Mouse (Mus musculus): ENCODE measurements around the gene Bcl2.

DNA sequence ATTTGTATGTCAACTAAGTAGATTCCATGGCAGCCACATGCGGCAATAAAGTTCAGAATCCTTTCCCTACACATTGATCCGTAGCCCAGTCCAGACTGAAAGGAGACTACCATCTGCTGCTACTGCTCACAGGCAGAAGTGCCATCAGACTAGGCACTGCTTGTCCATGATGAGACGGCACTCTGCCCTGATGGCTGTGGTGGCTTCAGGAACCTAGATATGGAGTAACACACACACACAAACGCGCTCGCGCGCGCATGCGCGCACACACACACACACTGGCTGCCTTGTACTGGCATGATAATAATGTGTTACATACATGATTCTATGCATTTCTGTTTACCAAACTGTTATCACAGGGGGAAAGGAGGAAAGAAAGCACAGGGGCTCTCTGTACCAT is 76.4 kb downstream of the Bcl2 start:
- TF ChIP-seq CTCF (IDR thresholded peaks at IDR 0.05; ENCODE audit: borderline replicate concordance, control insufficient read depth, extremely low read depth, insufficient read depth, low read length, poor library complexity) (no peak), POLR2A (IDR thresholded peaks at IDR 0.05; ENCODE audit: control insufficient read depth, extremely low read depth, insufficient read depth, low read length, poor library complexity) (no peak)

All from thymus, adult 2 months (tissue).